Mouse (Mus musculus) forebrain, embryonic 11.5 days (tissue): ENCODE measurements at regions not wholly inside any gene's neighbourhood (a gene's known extent, or its start where the extent isn't known, plus 50 kb on each side); places are given as distances from the start of the nearest gene placed in this dataset.
"Not testable (repeated sequence)": the region's sequence is repeated elsewhere in the genome, so short reads cannot be mapped to it uniquely, and the experiment has no call there.

ENCODE experiments used
- ATAC-seq: fragments of 200-750 bp; cut with Nextera tagmentation; replicated peaks from 2 replicates; pipeline ENCODE4 v1.8.0; 2017; ENCODE audit warnings: moderate TSS enrichment; ENCODE audit not compliant: low FRiP score
- DNase-seq: peaks from one replicate; pipeline ENCODE4 v3.0.0-alpha.2; 2017; ENCODE audit warnings: low spot score
- H3K27ac ChIP-seq: fragments of 300-500 bp; sonication (generic); 2 replicates; pipeline ENCODE4 v1.5.1; 2014; ENCODE audit warnings: low read depth, low read length
- H3K27me3 ChIP-seq: fragments of 300-500 bp; sonication (generic); 2 replicates; pipeline ENCODE4 v1.6.1; 2014; ENCODE audit warnings: mild to moderate bottlenecking, low read length, mixed read lengths; ENCODE audit not compliant: control insufficient read depth, insufficient read depth
- H3K36me3 ChIP-seq: fragments of 300-500 bp; sonication (generic); 2 replicates; pipeline ENCODE4 v1.6.1; 2014; ENCODE audit warnings: mild to moderate bottlenecking, low read length, moderate library complexity, mixed read lengths; ENCODE audit not compliant: control insufficient read depth, insufficient read depth
- H3K4me1 ChIP-seq: fragments of 300-500 bp; sonication (generic); replicated peaks from 2 replicates; pipeline ENCODE4 v1.6.1; 2014; ENCODE audit warnings: low read length, mixed read lengths; ENCODE audit not compliant: control insufficient read depth, insufficient read depth
- H3K4me2 ChIP-seq: fragments of 300-500 bp; sonication (generic); 2 replicates; pipeline ENCODE4 v1.6.1; 2014; ENCODE audit warnings: low read depth, mild to moderate bottlenecking, low read length, moderate library complexity, mixed read lengths; ENCODE audit not compliant: severe bottlenecking
- H3K4me3 ChIP-seq: fragments of 300-500 bp; sonication (generic); 2 replicates; pipeline ENCODE4 v1.5.1; 2014; ENCODE audit warnings: low read depth, low read length
- H3K9ac ChIP-seq: fragments of 300-500 bp; sonication (generic); 2 replicates; pipeline ENCODE4 v1.6.1; 2014; ENCODE audit warnings: low read length
- H3K9me3 ChIP-seq: fragments of 300-500 bp; sonication (generic); 2 replicates; pipeline ENCODE4 v1.6.1; 2016; ENCODE audit warnings: low read length, mixed read lengths; ENCODE audit not compliant: control insufficient read depth
- WGBS: fragments of 180-500 bp; shearing (Covaris S2); extraction: QIAGEN DNeasy Blood & Tissue Kit; methylation state at CpG from one replicate; pipeline ENCODE4 v1.1.7; 2014; 5-methylcytosine and 5-hydroxymethylcytosine counted together

DNA sequence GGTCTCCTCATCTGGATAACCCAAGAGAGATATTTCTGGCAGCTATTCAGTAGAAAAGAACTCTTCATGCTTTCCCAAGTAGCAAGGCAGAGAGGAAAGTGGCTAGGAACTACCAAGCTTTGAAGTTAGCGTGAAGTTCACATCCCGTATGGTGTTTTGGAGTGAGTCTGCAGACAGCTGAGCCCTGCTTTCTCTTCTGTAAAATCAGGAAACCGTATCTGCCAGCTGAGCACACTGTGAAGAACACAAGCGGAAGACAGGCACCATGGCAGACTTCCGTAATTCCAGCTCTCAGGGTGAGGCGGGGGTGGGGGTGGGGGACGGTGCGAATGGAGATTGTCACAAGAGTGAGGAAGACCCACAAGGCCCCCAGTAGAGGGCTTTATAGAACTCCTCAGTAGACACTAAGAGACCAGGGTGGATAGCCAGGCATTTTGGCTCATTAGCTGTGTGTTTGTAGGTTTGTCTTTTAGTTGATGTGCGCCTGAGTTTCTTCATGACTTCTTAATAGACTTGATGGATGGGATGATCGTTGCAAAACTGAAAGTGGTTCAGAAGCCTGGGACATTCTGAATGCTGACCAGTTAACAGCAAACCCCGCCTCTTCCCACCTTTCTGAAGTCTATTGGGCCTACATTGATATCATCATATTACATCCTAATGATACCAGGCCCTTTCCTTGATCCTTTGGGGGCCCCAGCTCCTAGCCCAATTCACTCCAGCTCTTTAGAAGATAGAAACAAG is 287.4 kb downstream of the 4933412E24Rik start:
- H3K4me3 ChIP-seq, result no peak overlapping the region
- H3K9me3 ChIP-seq, result no peaks in the 10 kb centered on the region
- WGBS, result 91% methylated on average over 11 of the region's 11 CpGs
- no peaks in the 10 kb centered on the region for H3K36me3 ChIP-seq
- no peaks in the 10 kb centered on the region for H3K4me1 ChIP-seq
- ATAC-seq, result no peak
- no peak for DNase-seq
- H3K27me3 ChIP-seq, result no peaks in the 10 kb centered on the region
- H3K27ac ChIP-seq, result no peak overlapping the region
- H3K4me2 ChIP-seq, result no peak overlapping the region
- no peak overlapping the region for H3K9ac ChIP-seq

GRCm38 (mm10) chr15:59728131-59728601 is 288.2 kb downstream of the 4933412E24Rik start:
- no peaks in the 10 kb centered on the region for H3K27me3 ChIP-seq
- H3K4me3 ChIP-seq, result no peak overlapping the region
- no peak for ATAC-seq
- no peak overlapping the region for H3K4me2 ChIP-seq
- H3K4me1 ChIP-seq, result no peaks in the 10 kb centered on the region
- no peaks in the 10 kb centered on the region for H3K9me3 ChIP-seq
- no peaks in the 10 kb centered on the region for H3K36me3 ChIP-seq
- 82% methylated on average over 8 of the region's 8 CpGs for WGBS
- no peak overlapping the region for H3K27ac ChIP-seq
- no peak for DNase-seq
- no peak overlapping the region for H3K9ac ChIP-seq

DNA sequence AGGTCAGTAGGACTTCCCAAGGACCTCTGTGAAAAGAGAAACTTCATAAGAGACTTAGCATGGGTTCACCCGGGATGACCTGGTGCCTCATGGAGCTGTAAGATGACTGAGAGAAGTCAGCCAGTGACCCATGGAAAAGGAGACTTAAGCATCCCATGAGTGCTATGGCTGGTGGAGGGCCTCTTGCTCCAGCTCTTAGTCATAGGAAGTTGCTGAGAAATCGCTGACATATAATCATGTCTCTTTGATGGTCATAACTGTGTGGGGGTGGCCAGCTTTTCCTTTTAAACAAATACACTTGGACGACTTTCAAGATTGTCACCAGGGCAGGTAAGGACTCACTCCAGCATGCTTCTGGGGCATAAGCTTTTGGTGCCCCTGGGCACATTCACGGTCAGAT is 290.5 kb downstream of the 4933412E24Rik start:
- no peaks in the 10 kb centered on the region for H3K4me1 ChIP-seq
- H3K27me3 ChIP-seq, result no peaks in the 10 kb centered on the region
- H3K4me2 ChIP-seq, result no peak overlapping the region
- no peaks in the 10 kb centered on the region for H3K36me3 ChIP-seq
- 88% methylated on average over 4 of the region's 4 CpGs for WGBS
- H3K9me3 ChIP-seq, result no peaks in the 10 kb centered on the region
- no peak overlapping the region for H3K27ac ChIP-seq
- DNase-seq (no peak), ATAC-seq (no peak)
- no peak overlapping the region for H3K9ac ChIP-seq
- H3K4me3 ChIP-seq, result no peak overlapping the region

- H3K4me3 ChIP-seq, result no peak overlapping the region
- no peaks in the 10 kb centered on the region for H3K4me1 ChIP-seq
- no peak overlapping the region for H3K4me2 ChIP-seq
Observed at GRCm38 (mm10) chr15:59722661-59723413, 293.6 kb downstream of the 4933412E24Rik start.

DNA sequence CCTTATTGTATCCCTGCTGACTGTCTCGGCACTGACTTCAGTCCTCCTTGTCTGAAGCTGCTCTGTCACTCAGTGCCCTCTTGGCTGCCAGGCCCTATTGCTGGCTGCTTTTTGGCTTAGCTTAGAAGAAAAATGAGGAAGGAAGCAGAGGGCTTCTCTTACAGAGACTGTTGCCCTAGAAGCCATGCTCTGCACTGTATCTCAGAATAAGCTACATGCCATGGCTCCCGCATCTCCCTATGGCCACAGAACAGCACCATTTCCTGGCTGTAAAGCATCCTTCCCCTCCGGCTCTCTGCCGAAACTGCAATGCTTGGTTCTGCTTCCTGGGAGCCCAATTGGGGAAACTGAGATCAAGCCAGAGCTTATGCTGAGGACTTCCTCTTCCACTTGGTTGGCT is 295.0 kb downstream of the 4933412E24Rik start:
- ATAC-seq (no peak), DNase-seq (no peak)
- Histone ChIP-seq H3K4me2 (no peak overlapping the region), H3K27ac (no peak overlapping the region), H3K9me3 (no peaks in the 10 kb centered on the region), H3K36me3 (no peaks in the 10 kb centered on the region), H3K4me3 (no peak overlapping the region), H3K9ac (no peak overlapping the region), H3K4me1 (no peaks in the 10 kb centered on the region), H3K27me3 (no peaks in the 10 kb centered on the region)
- 84% methylated on average over 4 of the region's 4 CpGs for WGBS

More at GRCm38 (mm10) chr15:59722661-59723413, 293.6 kb downstream of the 4933412E24Rik start:
- Histone ChIP-seq H3K9me3 (no peaks in the 10 kb centered on the region), H3K27ac (no peak overlapping the region), H3K9ac (no peak overlapping the region), H3K27me3 (no peaks in the 10 kb centered on the region), H3K36me3 (no peaks in the 10 kb centered on the region)
- ATAC-seq (no peak), DNase-seq (no peak)
- 78% methylated on average over 2 of the region's 2 CpGs for WGBS

- no peak overlapping the region for H3K27ac ChIP-seq
- H3K27me3 ChIP-seq, result no peaks in the 10 kb centered on the region
- H3K36me3 ChIP-seq, result no peaks in the 10 kb centered on the region
- no peak overlapping the region for H3K4me2 ChIP-seq
- H3K4me3 ChIP-seq, result no peak overlapping the region
- 89% methylated on average over 6 of the region's 6 CpGs for whole genome bisulfite sequencing
- no peak overlapping the region for H3K9ac ChIP-seq
- DNase-seq, result no peak
- H3K9me3 ChIP-seq, result no peaks in the 10 kb centered on the region
- H3K4me1 ChIP-seq, result no peaks in the 10 kb centered on the region
- ATAC-seq, result no peak
Observed at GRCm38 (mm10) chr15:59721018-59721417, 295.4 kb downstream of the 4933412E24Rik start.

GRCm38 (mm10) chr15:59720149-59720548 is 296.3 kb downstream of the 4933412E24Rik start:
- Histone ChIP-seq H3K36me3 (no peaks in the 10 kb centered on the region), H3K4me3 (no peak overlapping the region), H3K4me2 (no peak overlapping the region), H3K27ac (no peak overlapping the region), H3K9ac (no peak overlapping the region), H3K4me1 (no peaks in the 10 kb centered on the region), H3K9me3 (no peaks in the 10 kb centered on the region), H3K27me3 (no peaks in the 10 kb centered on the region)
- WGBS, result 88% methylated on average over 6 of the region's 6 CpGs
- DNase-seq (no peak), ATAC-seq (no peak)

DNA sequence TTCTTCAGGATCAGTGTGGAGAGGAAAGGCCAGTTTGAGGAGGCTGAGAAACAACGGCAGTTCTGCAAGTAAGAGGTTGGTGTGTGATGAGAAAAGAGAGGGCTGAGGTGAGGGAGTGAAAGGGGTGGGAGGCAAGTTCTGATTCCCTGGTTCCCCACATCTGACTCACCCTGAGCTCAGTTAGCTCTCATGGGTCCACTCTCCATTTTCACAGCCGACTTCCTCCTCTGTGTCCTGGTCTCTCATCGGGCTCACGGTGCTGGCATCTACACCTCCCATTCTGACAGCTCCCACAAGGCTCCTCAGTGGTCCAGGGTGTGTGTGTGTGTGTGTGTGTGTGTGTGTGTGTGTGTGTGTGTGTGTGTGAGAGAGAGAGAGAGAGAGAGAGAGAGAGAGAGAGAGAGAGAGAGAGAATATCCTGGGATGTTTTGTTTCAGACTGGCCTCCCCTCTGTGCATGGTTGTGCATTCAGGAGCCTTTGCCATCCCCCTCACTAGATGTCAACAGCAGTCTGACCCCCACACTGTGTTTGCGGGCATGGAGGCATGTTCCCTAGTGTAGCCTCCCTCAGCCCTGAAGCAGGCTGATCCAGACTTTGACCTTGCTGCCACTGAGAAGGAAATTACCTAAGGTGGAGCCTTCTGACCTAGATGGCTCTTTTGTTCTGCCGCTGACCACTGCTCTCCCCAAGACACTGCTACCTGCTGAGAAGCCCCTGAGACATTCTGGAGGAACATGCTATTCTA is 296.9 kb downstream of the 4933412E24Rik start:
- not testable (repeated sequence) for H3K36me3 ChIP-seq, ATAC-seq, H3K4me2 ChIP-seq, H3K4me3 ChIP-seq, H3K27me3 ChIP-seq, H3K9ac ChIP-seq, H3K27ac ChIP-seq, DNase-seq, H3K4me1 ChIP-seq, H3K9me3 ChIP-seq
- WGBS, result 87% methylated on average over 6 of the region's 6 CpGs
